Mouse (Mus musculus) urinary bladder, adult 2 months (tissue): ENCODE measurements around the gene Evi5. TPM values are rescaled to one million over a fixed set of nuclear protein-coding genes. Genes with fewer than 3 reads are reported as not detected.

Experiments used
- DNase-seq: peaks from one replicate; pipeline ENCODE4 v3.0.0; 2022; ENCODE audit warnings: low spot score
- polyA plus RNA-seq: library from polyadenylated mRNA; depleted of rRNA; stranded (reverse); fragments of >200 nt; gene quantifications from 2 replicates; pipeline ENCODE4 v1.2.3, GENCODE M21; 2012; rRNA removed

Gene Evi5
- polyA plus RNA-seq, 1 experiment: 22.4 TPM

- no peak for DNase-seq
These were observed 166.6 kb downstream of the Evi5 start for GRCm38 (mm10) chr5:107708124-107708797.

GRCm38 (mm10) chr5:107706262-107706661 is 168.6 kb downstream of the Evi5 start:
- DNase-seq: no peak

GRCm38 (mm10) chr5:107705756-107706155 is 169.2 kb downstream of the Evi5 start:
- no peak for DNase-seq

DNA sequence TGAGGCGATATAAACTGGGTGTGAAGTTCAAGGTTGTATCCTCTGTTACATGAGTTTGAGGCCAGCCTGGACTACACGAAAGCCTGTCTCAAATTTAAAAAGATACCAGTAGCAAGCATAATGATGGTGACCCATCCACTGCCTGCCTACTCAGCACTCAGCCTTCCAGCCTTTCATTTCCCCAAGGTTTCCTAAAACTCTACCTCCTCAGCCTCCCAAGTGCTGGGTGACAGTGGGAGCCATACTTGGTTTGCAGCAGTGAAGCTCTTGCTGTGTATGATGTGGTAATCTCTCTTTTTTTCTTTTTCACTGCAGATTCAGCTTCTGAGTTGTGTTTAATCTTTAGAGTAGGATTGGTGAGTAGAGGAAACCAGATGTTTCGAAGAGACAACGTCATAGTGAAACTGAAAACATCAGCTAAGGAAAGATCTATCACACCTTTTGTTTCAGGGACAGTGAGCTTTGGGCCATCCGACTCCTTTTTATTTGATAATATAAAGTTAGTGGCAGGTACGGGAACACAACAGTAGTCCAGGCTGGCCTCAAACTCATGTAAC is 171.6 kb downstream of the Evi5 start:
- no peak for DNase-seq

- DNase-seq: no peak
These were observed 173.2 kb downstream of the Evi5 start for GRCm38 (mm10) chr5:107701658-107702057.

GRCm38 (mm10) chr5:107700873-107701272 is 174.0 kb downstream of the Evi5 start:
- DNase-seq: no peak

- DNase-seq: no peak
These were observed 176.0 kb downstream of the Evi5 start for GRCm38 (mm10) chr5:107698888-107699287.

GRCm38 (mm10) chr5:107695019-107695418 is 179.9 kb downstream of the Evi5 start:
- DNase-seq: no peak

Other genes starting within 250 kb of the Evi5 start
- gene Gfi1, start 149.1 kb downstream of the Evi5 start, polyA plus RNA-seq: 0.46 and 0.52 TPM in 2 replicates
- gene Ube2d2b, start 45.0 kb downstream of the Evi5 start, polyA plus RNA-seq: not detected in 2 replicates
- 155 and 183 TPM in 2 replicates for gene Rpl5, start 25.4 kb upstream of the Evi5 start, polyA plus RNA-seq
- gene Fam69a, start 112.0 kb upstream of the Evi5 start, polyA plus RNA-seq: 16.6 and 17.4 TPM in 2 replicates
- gene Mtf2, start 190.6 kb upstream of the Evi5 start, polyA plus RNA-seq: 14.8 and 16.8 TPM in 2 replicates